In the genomic region with DNA sequence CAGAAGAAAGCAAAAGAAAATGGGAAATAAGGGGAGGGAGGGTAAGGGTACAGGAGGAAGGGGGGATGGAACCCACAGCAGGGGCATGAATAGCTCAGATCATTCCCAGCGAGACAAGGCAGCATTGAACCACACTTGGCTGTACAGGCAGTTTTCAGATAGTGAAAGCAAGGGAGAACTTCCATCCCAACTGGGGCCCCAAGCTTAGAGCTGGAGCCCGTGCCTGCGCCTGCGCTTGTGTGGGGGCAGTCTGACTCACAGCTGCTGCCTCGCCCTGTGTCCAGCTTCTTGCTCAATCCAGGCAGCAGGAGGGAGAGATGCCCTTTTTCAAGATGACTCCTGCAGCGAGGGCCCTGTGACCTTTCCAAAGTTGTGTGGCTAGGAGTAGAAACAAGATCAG, we compare ENCODE assay signal across 9 mouse cellular contexts.
A peak's percentile ranks its signal among the peaks of the same experiment; 100 is the strongest.
DNase-seq lines count a peak whose midpoint lies in the region; ATAC-seq lines count a peak whose summit lies in the region.
"Had no signal": no experiment of that assay in that cellular context is flagged by ENCODE, and none has a peak within 500 bp of the region (broad histone marks: within the 10 kb centered on the region; RNA-seq: fewer than 3 reads in every experiment).

No protein-coding gene starts in this region.

- H3K4me3 ChIP-seq in heart, embryonic 14.5 days (ENCODE audit: control insufficient read depth in 1 of 2, insufficient read depth in 1 of 2, low read depth in 1 of 2, low read length in 2 of 2) = no peak overlapping the region
- no peak overlapping the region for H3K4me3 ChIP-seq in limb, embryonic 10.5 days
- H3K4me3 ChIP-seq: hindbrain, embryonic 15.5 days had no signal

- DNase-seq in right cerebral cortex, postnatal 25 days = peak; percentile 43
- no peak for DNase-seq in right cerebral cortex, postnatal 4 days
- peak; percentile 83 for DNase-seq in fibroblast of lung, adult 2 months (ENCODE audit: low read depth)
- DNase-seq in limb, embryonic 10.5 days (ENCODE audit: low spot score) = peak; percentile 29
- DNase-seq in retina, embryonic 14.5 days (ENCODE audit: low spot score) = peak; percentile 40
- no peak for DNase-seq in yolk sac, embryonic 10.5 days (ENCODE audit: low spot score)

- 0 out of 2 replicates have a peak overlapping the region, but pooled peaks have one; percentile 13 for H3K4me2 ChIP-seq in heart, embryonic 14.5 days (ENCODE audit: low read length)
- H3K4me2 ChIP-seq: hindbrain, embryonic 15.5 days had no signal

- no peaks in the 10 kb centered on the region for H3K36me3 ChIP-seq in heart, embryonic 14.5 days (ENCODE audit: control insufficient read depth, insufficient read depth, low read length)
- no peaks in the 10 kb centered on the region for H3K36me3 ChIP-seq in limb, embryonic 10.5 days
- H3K36me3 ChIP-seq: hindbrain, embryonic 15.5 days had no signal

- peaks cover 0 to 9% of the 10 kb centered on the region in 2 experiments; a peak in 2 of 4 replicates for H3K4me1 ChIP-seq in heart, embryonic 14.5 days (ENCODE audit: control insufficient read depth in 2 of 2, insufficient read depth in 2 of 2, low read length in 2 of 2)
- 0 out of 2 replicates have a peak, but pooled peaks cover 8% of the 10 kb centered on the region for H3K4me1 ChIP-seq in limb, embryonic 10.5 days
- H3K4me1 ChIP-seq: hindbrain, embryonic 15.5 days had no signal

- 33% methylated on average over 6 of the region's 6 CpGs for WGBS in heart, embryonic 14.5 days
- WGBS in limb, embryonic 10.5 days = 69% methylated on average over 6 of the region's 6 CpGs

- no peaks in the 10 kb centered on the region for H3K9me3 ChIP-seq in heart, embryonic 14.5 days (ENCODE audit: control insufficient read depth, low read length)
- no peaks in the 10 kb centered on the region for H3K9me3 ChIP-seq in limb, embryonic 10.5 days (replicated peaks)
- H3K9me3 ChIP-seq: hindbrain, embryonic 15.5 days had no signal

- no peak for ATAC-seq in heart, embryonic 14.5 days (ENCODE audit: insufficient number of reproducible peaks, insufficient read depth, low FRiP score, low read depth)
- no peak for ATAC-seq in megakaryocyte, adult 5-6 weeks (ENCODE audit: poor library complexity, severe bottlenecking)

- no peak overlapping the region for H3K27ac ChIP-seq in heart, embryonic 14.5 days (replicated peaks in 1 of 2; ENCODE audit: control insufficient read depth in 1 of 2, insufficient read depth in 1 of 2, low read depth in 2 of 2, low read length in 2 of 2)
- H3K27ac ChIP-seq in limb, embryonic 10.5 days = peak overlapping the region; percentile 26; the same call in 1 of the 2 replicates
- H3K27ac ChIP-seq: hindbrain, embryonic 15.5 days had no signal

- H3K9ac ChIP-seq in heart, embryonic 14.5 days (ENCODE audit: low read length) = no peak overlapping the region
- H3K9ac ChIP-seq: hindbrain, embryonic 15.5 days had no signal

- no peaks in the 10 kb centered on the region for H3K27me3 ChIP-seq in heart, embryonic 14.5 days (ENCODE audit: control insufficient read depth, insufficient read depth, low read length)
- H3K27me3 ChIP-seq in limb, embryonic 10.5 days (ENCODE audit: low read depth, poor library complexity, severe bottlenecking) = no peaks in the 10 kb centered on the region
- H3K27me3 ChIP-seq: hindbrain, embryonic 15.5 days had no signal

Comparison
In these comparisons a context has a peak if more than half of its experiments do, and no peak if none do; other contexts are left out.
1. DNase-seq: peak in right cerebral cortex, postnatal 25 days (single experiment), fibroblast of lung, adult 2 months (single experiment), limb, embryonic 10.5 days (single experiment) and retina, embryonic 14.5 days (single experiment); none in right cerebral cortex, postnatal 4 days (single experiment) and yolk sac, embryonic 10.5 days (single experiment).